Mouse (Mus musculus) thymus, postnatal 36 days (tissue): Measurements from ENCODE around the gene Rnf186.

ENCODE experiments used
- DNase-seq, 2 experiments: peaks; one replicate each; pipeline ENCODE4 v3.0.0; 2022; ENCODE audit warnings: mixed read lengths in 2 of 2

Rnf186 gene

DNA sequence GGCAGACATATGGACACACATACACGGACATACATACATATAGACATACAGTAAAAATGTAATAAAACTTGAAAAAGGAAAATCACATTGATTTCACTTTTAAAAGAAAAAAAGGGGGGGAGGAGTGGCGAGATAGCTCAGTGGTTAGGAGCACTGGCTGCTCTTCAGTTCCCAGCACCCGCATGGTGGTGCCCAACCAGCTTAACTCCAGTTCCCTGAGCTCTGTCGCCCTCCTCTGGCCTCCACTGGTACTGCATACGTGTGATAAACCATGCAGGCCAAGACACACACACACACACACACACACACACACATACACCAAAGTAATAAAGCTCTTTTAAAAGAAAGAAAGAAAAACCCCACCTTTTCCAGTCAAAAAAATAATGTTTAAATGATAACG is 47.9 kb downstream of the Rnf186 start:
- DNase-seq, result no peak
